Mouse (Mus musculus): ENCODE measurements around the gene Cdh18. TPM values are rescaled to one million over a fixed set of nuclear protein-coding genes. Genes with fewer than 3 reads are reported as not detected.
"Not testable (repeated sequence)": the region's sequence is repeated elsewhere in the genome, so short reads cannot be mapped to it uniquely, and the experiment has no call there.

The Cdh18 gene
- polyA plus RNA-seq (2015; fragmentation: Nextera tagmentation; extraction: Ambion mirVana): 0.24 and 0.26 TPM in 2 replicates

DNA sequence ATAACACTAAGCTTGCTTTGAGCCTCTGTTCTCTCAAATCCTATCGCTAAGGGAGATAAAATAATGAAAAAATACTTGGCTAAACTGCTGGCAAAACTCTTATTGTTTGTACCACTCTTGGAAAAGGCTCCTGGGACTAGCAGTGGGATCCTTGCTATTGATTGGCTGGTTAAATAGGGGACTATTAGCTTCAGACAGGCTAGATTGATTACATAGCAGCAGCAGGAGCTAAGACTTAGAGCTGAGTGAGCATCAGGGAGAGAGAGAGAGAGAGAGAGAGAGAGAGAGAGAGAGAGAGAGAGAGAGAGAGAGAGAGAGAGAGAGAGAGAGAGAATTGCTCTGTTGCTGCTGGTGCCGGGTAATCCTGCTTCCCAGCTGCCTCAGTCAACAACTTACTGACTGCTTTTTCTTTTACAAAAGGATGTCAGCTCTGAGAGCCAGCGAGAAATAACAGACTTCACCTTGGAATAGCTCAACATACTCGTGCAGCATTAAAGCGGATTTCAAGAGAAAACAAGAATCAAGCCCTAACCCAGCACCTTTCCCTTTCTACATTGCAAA is at the start of gene Cdh18:
Cdh18 (plus strand) TSS at position 312 of the 561 bp plus-strand sequence.
- no peak within 1 kb of the TSS for H3K9ac ChIP-seq
- no peaks in the 10 kb centered on the region for H3K36me3 ChIP-seq
- no peaks in the 10 kb centered on the region for H3K9me3 ChIP-seq
- no peak within 1 kb of the TSS for H3K27ac ChIP-seq
- ATAC-seq (ENCODE audit: borderline replicate concordance, extremely low read depth, low FRiP score, low TSS enrichment): no peak
- H3K4me3 ChIP-seq: no peak within 1 kb of the TSS
- H3K4me1 ChIP-seq: no peaks in the 10 kb centered on the region
- WGBS: 53% methylated on average over 5 of the region's 5 CpGs
- no peak within 1 kb of the TSS for H3K4me2 ChIP-seq
- H3K27me3 ChIP-seq: no peaks in the 10 kb centered on the region

DNA sequence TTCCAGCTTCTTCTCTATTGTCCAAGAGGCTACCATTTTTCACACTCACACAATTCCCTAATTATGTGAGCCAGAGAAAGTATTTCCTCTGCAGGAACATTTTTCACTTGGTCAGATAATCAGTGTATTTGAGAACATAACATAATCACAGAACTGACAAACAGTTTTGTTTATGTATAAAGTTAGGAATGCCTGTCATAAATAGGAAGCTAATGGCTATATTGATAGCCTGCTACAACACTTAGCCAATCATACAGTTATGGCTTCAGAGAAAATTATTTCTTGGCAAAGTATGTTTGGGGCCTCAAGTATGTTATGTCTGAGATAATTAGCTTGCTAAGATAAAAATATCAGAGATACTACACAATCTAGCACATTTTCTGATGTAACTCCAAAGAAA is 37.6 kb upstream of the Cdh18 start:
- no peaks in the 10 kb centered on the region for H3K36me3 ChIP-seq
- H3K4me3 ChIP-seq: no peak overlapping the region
- H3K27ac ChIP-seq: no peak overlapping the region
- H3K9me3 ChIP-seq: no peaks in the 10 kb centered on the region
- peak; percentile 72; the same call in 1 of the 2 replicates for ATAC-seq (ENCODE audit: borderline replicate concordance, extremely low read depth, low FRiP score, low TSS enrichment)
- no peaks in the 10 kb centered on the region for H3K4me1 ChIP-seq
- H3K9ac ChIP-seq: no peak overlapping the region
- H3K27me3 ChIP-seq: no peaks in the 10 kb centered on the region
- no peak overlapping the region for H3K4me2 ChIP-seq

DNA sequence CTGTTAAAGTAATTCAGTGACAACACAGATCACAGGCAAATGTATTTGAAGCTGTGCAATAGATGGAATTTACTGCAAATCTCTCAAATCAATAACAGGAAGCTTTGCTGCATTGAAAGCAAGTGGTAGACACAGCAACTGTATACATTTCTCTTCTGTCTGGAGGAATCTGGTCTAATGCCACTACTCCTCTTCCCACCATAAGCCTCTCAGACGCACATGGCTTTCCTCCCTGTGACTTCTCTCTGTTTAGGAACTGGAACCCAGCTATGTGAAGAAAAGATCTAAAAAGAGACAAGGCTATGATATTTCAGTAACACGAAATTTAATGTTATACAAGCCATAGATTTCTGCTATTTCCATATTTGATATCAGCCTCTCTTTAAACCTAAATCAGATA is 13.0 kb upstream of the Cdh18 start:
- Histone ChIP-seq H3K27ac (no peak overlapping the region), H3K4me2 (no peak overlapping the region), H3K9me3 (no peaks in the 10 kb centered on the region), H3K36me3 (no peaks in the 10 kb centered on the region), H3K4me3 (no peak overlapping the region), H3K27me3 (no peaks in the 10 kb centered on the region), H3K9ac (no peak overlapping the region), H3K4me1 (no peaks in the 10 kb centered on the region)
- no peak for ATAC-seq (ENCODE audit: borderline replicate concordance, extremely low read depth, low FRiP score, low TSS enrichment)
- WGBS: 62% methylated on average over 2 of the region's 2 CpGs

DNA sequence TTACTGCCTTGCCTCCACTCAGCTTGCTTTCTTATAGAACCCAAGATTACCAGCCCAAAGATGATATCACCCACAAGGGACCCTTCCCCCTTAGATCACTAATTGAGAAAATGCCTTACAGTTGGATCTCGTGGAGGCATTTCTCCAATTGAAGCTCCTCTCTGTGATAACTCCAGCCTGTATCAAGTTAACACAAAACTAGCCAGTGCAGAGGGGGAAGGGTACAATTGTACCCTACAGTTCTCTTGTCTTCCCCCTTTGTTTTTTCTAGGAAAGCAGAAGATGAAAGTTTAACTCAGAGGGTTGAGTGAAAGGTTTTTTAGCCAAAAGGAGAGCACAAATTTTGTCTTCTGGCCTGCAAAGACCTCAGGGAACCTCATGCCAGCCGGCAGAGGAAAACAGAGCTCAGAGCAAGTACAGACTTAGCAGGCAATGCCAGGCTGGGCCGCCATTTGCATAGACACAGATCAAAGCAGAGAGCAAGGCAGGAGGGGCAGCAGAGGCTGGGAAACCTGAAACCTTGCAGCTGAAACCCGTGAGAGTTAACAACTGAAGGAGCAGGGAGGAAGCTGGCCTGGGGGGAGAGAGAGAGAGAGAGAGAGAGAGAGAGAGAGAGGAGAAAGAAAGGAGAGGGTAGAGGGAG is 29.3 kb downstream of the Cdh18 start:
- Histone ChIP-seq H3K27me3 (no peaks in the 10 kb centered on the region), H3K4me2 (no peak overlapping the region), H3K9me3 (no peaks in the 10 kb centered on the region), H3K9ac (no peak overlapping the region), H3K36me3 (no peaks in the 10 kb centered on the region), H3K4me3 (no peak overlapping the region), H3K27ac (no peak overlapping the region), H3K4me1 (no peaks in the 10 kb centered on the region)
- no peak for ATAC-seq (ENCODE audit: borderline replicate concordance, extremely low read depth, low FRiP score, low TSS enrichment)
- 7% methylated on average over 4 of the region's 4 CpGs for WGBS

DNA sequence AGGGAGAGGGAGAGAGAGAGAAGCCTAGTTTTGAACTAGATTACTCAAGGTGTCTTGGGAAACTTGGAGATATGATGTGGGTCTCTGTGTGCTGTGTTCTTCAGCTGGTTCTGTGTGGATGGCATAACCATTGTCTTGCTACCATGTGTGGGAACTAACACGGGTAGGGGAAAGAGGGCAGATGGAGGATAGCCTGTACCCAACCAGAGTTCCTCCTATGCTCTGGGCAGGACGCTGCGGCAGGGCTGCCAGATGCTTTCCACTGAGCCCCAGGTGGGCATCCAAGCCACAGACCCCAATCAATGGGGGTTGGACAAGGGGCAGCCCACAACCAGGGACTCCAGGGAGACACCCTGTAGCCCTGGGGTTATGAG is 29.8 kb downstream of the Cdh18 start:
- Histone ChIP-seq H3K27me3 (no peaks in the 10 kb centered on the region), H3K9me3 (no peaks in the 10 kb centered on the region), H3K4me2 (no peak overlapping the region), H3K4me1 (no peaks in the 10 kb centered on the region), H3K27ac (no peak overlapping the region), H3K4me3 (no peak overlapping the region), H3K9ac (no peak overlapping the region), H3K36me3 (no peaks in the 10 kb centered on the region)
- ATAC-seq (ENCODE audit: borderline replicate concordance, extremely low read depth, low FRiP score, low TSS enrichment): no peak
- WGBS: 35% methylated on average over 3 of the region's 3 CpGs

DNA sequence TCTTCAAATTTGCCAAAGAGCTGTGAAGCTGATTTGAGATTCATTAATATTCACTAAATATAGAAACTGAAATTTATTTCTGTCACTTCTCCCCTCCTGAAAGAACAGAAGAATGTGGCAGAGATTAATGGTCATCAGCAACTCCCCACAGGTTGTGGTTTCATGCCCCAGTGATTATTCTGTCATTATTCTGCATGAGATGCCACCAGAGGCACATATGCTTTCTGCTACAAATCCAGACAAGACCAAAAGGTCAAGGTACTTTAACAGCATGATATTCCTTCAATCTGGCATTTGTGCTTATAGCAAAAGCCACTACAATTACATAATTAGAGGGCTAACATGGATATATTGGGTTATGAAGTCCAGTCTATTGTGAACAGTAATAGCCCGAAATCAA is 35.8 kb downstream of the Cdh18 start:
- Histone ChIP-seq H3K36me3 (no peaks in the 10 kb centered on the region), H3K4me3 (no peak overlapping the region), H3K27me3 (no peaks in the 10 kb centered on the region), H3K9me3 (no peaks in the 10 kb centered on the region), H3K4me1 (no peaks in the 10 kb centered on the region), H3K9ac (no peak overlapping the region), H3K27ac (no peak overlapping the region), H3K4me2 (no peak overlapping the region)
- 91% methylated on average over 1 of the region's 1 CpGs for WGBS
- no peak for ATAC-seq (ENCODE audit: borderline replicate concordance, extremely low read depth, low FRiP score, low TSS enrichment)

DNA sequence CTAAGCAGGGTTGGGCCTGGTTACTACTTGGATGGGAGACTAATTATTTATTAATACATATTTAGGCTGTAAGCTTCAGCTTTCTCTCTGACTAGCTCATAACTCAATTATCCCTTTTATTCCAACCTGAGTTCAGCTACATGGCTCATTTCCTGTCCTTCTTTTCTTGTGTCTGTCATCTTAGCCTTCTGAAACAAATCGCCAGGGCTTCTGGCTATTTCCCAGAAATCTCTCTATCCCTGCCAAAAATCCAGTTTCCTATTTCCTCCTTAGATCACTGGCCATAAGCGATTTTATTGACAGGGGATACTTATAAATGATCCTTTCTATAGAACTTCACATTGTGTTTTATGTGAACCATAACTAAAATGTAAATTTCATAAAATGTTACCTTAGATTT is 167.6 kb downstream of the Cdh18 start:
- WGBS: 64% methylated on average over 2 of the region's 2 CpGs
- no peaks in the 10 kb centered on the region for H3K4me1 ChIP-seq
- no peaks in the 10 kb centered on the region for H3K9me3 ChIP-seq
- H3K9ac ChIP-seq: no peak overlapping the region
- H3K36me3 ChIP-seq: no peaks in the 10 kb centered on the region
- H3K4me2 ChIP-seq: no peak overlapping the region
- H3K27ac ChIP-seq: no peak overlapping the region
- no peak overlapping the region for H3K4me3 ChIP-seq
- ATAC-seq (ENCODE audit: borderline replicate concordance, extremely low read depth, low FRiP score, low TSS enrichment): no peak
- no peaks in the 10 kb centered on the region for H3K27me3 ChIP-seq

DNA sequence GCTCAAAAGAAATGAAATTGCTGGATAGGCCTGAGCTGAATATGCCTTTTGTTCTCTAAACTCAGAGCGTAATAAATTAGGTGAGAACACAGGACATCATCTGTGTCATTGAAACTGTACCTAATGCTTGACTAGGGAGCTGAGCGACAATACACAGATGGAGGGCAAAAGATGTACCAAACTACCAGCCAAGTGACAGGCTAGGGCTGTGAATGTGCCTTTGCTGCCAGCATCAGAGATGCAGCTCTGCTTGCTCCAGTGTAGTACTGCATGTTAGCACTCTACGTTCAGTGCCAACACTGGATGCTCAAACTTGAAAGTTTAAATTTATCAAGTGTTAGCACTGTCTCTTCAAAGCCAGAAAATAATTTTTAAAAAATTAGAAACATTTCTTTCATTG is 168.9 kb downstream of the Cdh18 start:
- no peak overlapping the region for H3K9ac ChIP-seq
- no peak overlapping the region for H3K4me2 ChIP-seq
- 58% methylated on average over 3 of the region's 3 CpGs for WGBS
- H3K36me3 ChIP-seq: no peaks in the 10 kb centered on the region
- H3K27ac ChIP-seq: no peak overlapping the region
- H3K9me3 ChIP-seq: no peaks in the 10 kb centered on the region
- no peak for ATAC-seq (ENCODE audit: borderline replicate concordance, extremely low read depth, low FRiP score, low TSS enrichment)
- H3K27me3 ChIP-seq: no peaks in the 10 kb centered on the region
- no peaks in the 10 kb centered on the region for H3K4me1 ChIP-seq
- H3K4me3 ChIP-seq: no peak overlapping the region

DNA sequence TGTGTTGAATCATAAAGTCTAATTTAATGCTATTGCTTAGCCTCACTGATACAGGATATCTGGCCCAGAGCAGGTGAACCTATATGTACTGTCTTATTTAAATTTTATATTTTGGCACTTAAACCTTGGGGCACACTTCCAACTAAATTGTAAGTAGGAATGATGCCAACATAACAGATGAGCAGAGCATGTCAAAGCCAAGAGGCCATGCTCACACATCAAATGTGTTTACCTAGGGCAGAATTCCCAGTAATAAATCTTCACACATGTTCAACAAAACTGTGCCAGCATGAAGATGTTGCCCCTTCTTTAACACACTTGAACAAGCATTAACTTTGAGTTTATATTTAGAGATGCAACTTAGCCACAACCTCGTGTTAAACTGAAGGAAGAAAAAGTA is 177.8 kb downstream of the Cdh18 start:
- H3K27me3 ChIP-seq: no peaks in the 10 kb centered on the region
- no peaks in the 10 kb centered on the region for H3K36me3 ChIP-seq
- no peak overlapping the region for H3K4me3 ChIP-seq
- H3K27ac ChIP-seq: no peak overlapping the region
- H3K4me1 ChIP-seq: no peaks in the 10 kb centered on the region
- no peak for ATAC-seq (ENCODE audit: borderline replicate concordance, extremely low read depth, low FRiP score, low TSS enrichment)
- no peak overlapping the region for H3K9ac ChIP-seq
- 45% methylated on average over 1 of the region's 1 CpGs for WGBS
- H3K4me2 ChIP-seq: no peak overlapping the region
- H3K9me3 ChIP-seq: no peaks in the 10 kb centered on the region

DNA sequence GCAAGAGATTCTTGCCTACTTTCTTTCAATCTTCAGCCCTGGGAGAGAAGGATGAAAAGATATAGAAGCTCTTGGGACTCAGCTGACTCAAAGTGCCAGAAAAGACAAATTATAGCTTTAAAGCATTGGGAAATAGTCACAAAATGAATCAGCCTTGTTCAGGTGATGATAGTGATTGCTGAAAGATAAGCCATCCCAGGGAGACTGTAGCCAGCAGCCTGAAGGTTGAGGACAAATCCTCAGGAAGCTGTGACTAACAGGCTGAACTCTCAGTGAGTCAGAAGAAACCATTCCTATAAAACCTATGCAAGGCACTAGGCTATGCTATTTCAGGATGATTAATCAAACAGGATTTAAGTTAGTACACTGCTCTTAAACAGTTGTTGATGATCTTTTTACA is 184.2 kb downstream of the Cdh18 start:
- Histone ChIP-seq H3K4me3 (no peak overlapping the region), H3K27me3 (no peaks in the 10 kb centered on the region), H3K4me1 (no peaks in the 10 kb centered on the region), H3K27ac (no peak overlapping the region), H3K9ac (no peak overlapping the region), H3K4me2 (no peak overlapping the region), H3K9me3 (no peaks in the 10 kb centered on the region), H3K36me3 (no peaks in the 10 kb centered on the region)
- no peak for ATAC-seq (ENCODE audit: borderline replicate concordance, extremely low read depth, low FRiP score, low TSS enrichment)

DNA sequence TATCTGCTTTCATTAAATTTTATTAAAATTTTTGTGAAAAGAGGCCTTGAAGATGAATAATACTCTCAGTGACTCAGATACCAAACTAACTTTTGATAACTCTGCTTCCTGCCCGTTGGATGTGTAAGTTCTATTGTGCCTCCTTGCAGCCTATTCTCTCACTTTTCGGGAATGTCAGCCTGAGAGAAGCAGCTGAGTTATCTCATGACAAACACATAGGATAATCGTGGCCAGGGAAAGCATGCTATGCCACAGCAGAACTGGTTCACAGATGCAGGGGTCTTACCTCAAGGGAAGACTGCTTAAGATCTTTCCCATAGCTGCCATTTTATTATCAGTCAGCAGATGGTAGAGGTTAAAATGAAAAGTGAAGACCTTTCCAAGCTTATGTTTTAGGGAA is 187.3 kb downstream of the Cdh18 start:
- H3K4me1 ChIP-seq: no peaks in the 10 kb centered on the region
- WGBS: 48% methylated on average over 3 of the region's 3 CpGs
- H3K9me3 ChIP-seq: no peaks in the 10 kb centered on the region
- H3K4me3 ChIP-seq: no peak overlapping the region
- no peaks in the 10 kb centered on the region for H3K27me3 ChIP-seq
- no peak for ATAC-seq (ENCODE audit: borderline replicate concordance, extremely low read depth, low FRiP score, low TSS enrichment)
- H3K36me3 ChIP-seq: no peaks in the 10 kb centered on the region
- no peak overlapping the region for H3K9ac ChIP-seq
- H3K4me2 ChIP-seq: no peak overlapping the region
- no peak overlapping the region for H3K27ac ChIP-seq

DNA sequence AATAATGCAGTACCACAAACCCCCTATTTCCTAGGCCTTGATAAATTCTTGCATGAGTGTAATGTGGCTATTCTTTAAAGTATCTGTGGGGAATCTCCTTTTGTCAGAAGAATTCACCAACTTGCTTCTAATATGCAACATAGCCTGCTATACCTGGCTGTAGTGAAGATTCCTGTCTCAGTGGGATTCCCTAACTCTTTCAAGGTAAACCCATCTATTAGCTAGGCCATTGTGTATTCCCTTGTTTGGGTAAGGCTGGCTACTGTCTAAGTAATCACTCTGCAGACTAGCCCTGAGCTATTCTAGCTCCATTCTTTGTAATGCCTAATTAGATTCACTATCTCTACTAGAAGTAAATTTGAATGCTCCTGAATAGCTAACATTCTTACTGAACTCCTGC is 212.4 kb downstream of the Cdh18 start:
- not testable (repeated sequence) for H3K4me3 ChIP-seq; H3K9ac ChIP-seq; H3K4me2 ChIP-seq; H3K27me3 ChIP-seq; ATAC-seq (ENCODE audit: borderline replicate concordance, extremely low read depth, low FRiP score, low TSS enrichment); H3K9me3 ChIP-seq; H3K27ac ChIP-seq; H3K4me1 ChIP-seq; H3K36me3 ChIP-seq

DNA sequence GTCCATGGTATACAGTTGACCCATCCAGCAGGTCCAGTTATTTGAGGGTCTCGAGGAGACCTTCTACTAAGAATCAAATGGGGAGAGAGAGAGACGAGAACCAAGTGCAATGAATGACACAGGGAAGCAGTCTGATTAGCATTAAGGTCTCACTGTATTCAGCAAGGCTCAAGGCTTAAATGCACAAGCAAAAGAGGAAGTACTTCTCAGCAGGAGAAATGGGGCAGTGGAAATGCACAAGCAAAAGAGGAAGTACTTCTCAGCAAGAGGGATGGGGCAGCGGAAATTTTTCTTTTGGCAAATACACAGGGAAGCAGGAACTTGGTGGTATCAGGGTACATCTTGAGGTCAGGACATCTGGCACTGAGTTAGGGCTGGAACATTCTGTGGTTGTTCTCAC is 217.8 kb downstream of the Cdh18 start:
- H3K27ac ChIP-seq; ATAC-seq (ENCODE audit: borderline replicate concordance, extremely low read depth, low FRiP score, low TSS enrichment); H3K9ac ChIP-seq; H3K27me3 ChIP-seq; H3K9me3 ChIP-seq; H3K4me3 ChIP-seq; H3K36me3 ChIP-seq; H3K4me2 ChIP-seq; H3K4me1 ChIP-seq: not testable (repeated sequence)
- WGBS: 88% methylated on average over 3 of the region's 3 CpGs
